Mouse (Mus musculus): ENCODE results near the gene Swsap1. TPM values are rescaled to one million over a fixed set of nuclear protein-coding genes. Genes with fewer than 3 reads are reported as not detected.

Gene Swsap1
- total RNA-seq, 2 experiments from 2014 or later: 12.7 to 14.0 TPM

- intact Hi-C loops (cut with DNase I): no loop called here
- Histone ChIP-seq H3K27ac (peak overlapping the region; percentile 24; the same call in 1 of the 2 replicates), H3K4me3 (no peak overlapping the region)
- no peak for DNase-seq (ENCODE audit: extremely low spot score in 1 of 2, low spot score in 2 of 2)
- no peak for TF ChIP-seq CTCF (IDR thresholded peaks at IDR 0.05)
Observed at GRCm38 (mm10) chr9:21924099-21924493, 31.5 kb upstream of the Swsap1 start.

GRCm38 (mm10) chr9:21925034-21925433, 30.5 kb upstream of the Swsap1 start:
- Histone ChIP-seq H3K27ac (no peak overlapping the region), H3K4me3 (no peak overlapping the region)
- DNase-seq (ENCODE audit: extremely low spot score in 1 of 2, low spot score in 2 of 2): no peak
- intact Hi-C loops (cut with DNase I): no loop called here
- TF ChIP-seq CTCF (IDR thresholded peaks at IDR 0.05): no peak

- no peak for TF ChIP-seq CTCF (IDR thresholded peaks at IDR 0.05)
- H3K27ac ChIP-seq: no peak overlapping the region
- intact Hi-C loops (cut with DNase I): no loop called here
- no peak overlapping the region for H3K4me3 ChIP-seq
- DNase-seq (ENCODE audit: extremely low spot score in 1 of 2, low spot score in 2 of 2): no peak
Observed at GRCm38 (mm10) chr9:21925506-21925905, 30.0 kb upstream of the Swsap1 start.

- DNase-seq (ENCODE audit: extremely low spot score in 1 of 2, low spot score in 2 of 2): no peak
- no peak for TF ChIP-seq CTCF (IDR thresholded peaks at IDR 0.05)
- Histone ChIP-seq H3K27ac (peak overlapping the region; percentile 88; the same call in 1 of the 2 replicates), H3K4me3 (no peak overlapping the region)
- intact Hi-C loops (cut with DNase I): no loop called here
Observed at GRCm38 (mm10) chr9:21926155-21926554, 29.4 kb upstream of the Swsap1 start.

GRCm38 (mm10) chr9:21926784-21927183, 28.8 kb upstream of the Swsap1 start:
- peak overlapping the region; percentile 88 for H3K27ac ChIP-seq
- peak overlapping the region; percentile 67 for H3K4me3 ChIP-seq
- intact Hi-C loops (cut with DNase I): no loop called here
- no peak for TF ChIP-seq CTCF (IDR thresholded peaks at IDR 0.05)
- no peak for DNase-seq (ENCODE audit: extremely low spot score in 1 of 2, low spot score in 2 of 2)

GRCm38 (mm10) chr9:21927208-21927753, 28.3 kb upstream of the Swsap1 start, which contains the start of the genes Ccdc159 and Tmem205:
TSS of gene Ccdc159 (plus strand) at chr9:21927471.
TSS of gene Tmem205 (minus strand) at chr9:21927556.
- H3K4me3 ChIP-seq: peak within 1 kb of the TSS; percentile 67
- no peak for TF ChIP-seq CTCF (IDR thresholded peaks at IDR 0.05)
- intact Hi-C loops (cut with DNase I): no loop called here
- H3K27ac ChIP-seq: peak within 1 kb of the TSS; percentile 88
- DNase-seq (ENCODE audit: extremely low spot score in 1 of 2, low spot score in 2 of 2): peak; percentile 87 to 92

- H3K27ac ChIP-seq: no peak overlapping the region
- H3K4me3 ChIP-seq: no peak overlapping the region
- no peak for DNase-seq (ENCODE audit: extremely low spot score in 1 of 2, low spot score in 2 of 2)
- intact Hi-C loops (cut with DNase I): no loop called here
- no peak for TF ChIP-seq CTCF (IDR thresholded peaks at IDR 0.05)
Observed at GRCm38 (mm10) chr9:21929208-21929607, 26.3 kb upstream of the Swsap1 start.

- no peak overlapping the region for H3K4me3 ChIP-seq
- no peak for DNase-seq (ENCODE audit: extremely low spot score in 1 of 2, low spot score in 2 of 2)
- TF ChIP-seq CTCF (IDR thresholded peaks at IDR 0.05): no peak
- H3K27ac ChIP-seq: no peak overlapping the region
- intact Hi-C loops (cut with DNase I): no loop called here
Observed at GRCm38 (mm10) chr9:21932006-21932405, 23.5 kb upstream of the Swsap1 start.

- H3K27ac ChIP-seq: no peak overlapping the region
- H3K4me3 ChIP-seq: no peak overlapping the region
- intact Hi-C loops (cut with DNase I): no loop called here
- no peak for TF ChIP-seq CTCF (IDR thresholded peaks at IDR 0.05)
- DNase-seq (ENCODE audit: extremely low spot score in 1 of 2, low spot score in 2 of 2): no peak
Observed at GRCm38 (mm10) chr9:21932445-21933137, 23.0 kb upstream of the Swsap1 start.

GRCm38 (mm10) chr9:21934021-21934420, 21.5 kb upstream of the Swsap1 start:
- H3K27ac ChIP-seq: no peak overlapping the region
- no peak for DNase-seq (ENCODE audit: extremely low spot score in 1 of 2, low spot score in 2 of 2)
- TF ChIP-seq CTCF (IDR thresholded peaks at IDR 0.05): no peak
- no peak overlapping the region for H3K4me3 ChIP-seq
- intact Hi-C loops (cut with DNase I): no loop called here

- no peak overlapping the region for H3K27ac ChIP-seq
- TF ChIP-seq CTCF (IDR thresholded peaks at IDR 0.05): no peak
- H3K4me3 ChIP-seq: no peak overlapping the region
- intact Hi-C loops (cut with DNase I): no loop called here
- DNase-seq (ENCODE audit: extremely low spot score in 1 of 2, low spot score in 2 of 2): no peak
Observed at GRCm38 (mm10) chr9:21935466-21936131, 20.0 kb upstream of the Swsap1 start.
